Mouse (Mus musculus): ENCODE results near the gene Edn2.

Gene Edn2

DNA sequence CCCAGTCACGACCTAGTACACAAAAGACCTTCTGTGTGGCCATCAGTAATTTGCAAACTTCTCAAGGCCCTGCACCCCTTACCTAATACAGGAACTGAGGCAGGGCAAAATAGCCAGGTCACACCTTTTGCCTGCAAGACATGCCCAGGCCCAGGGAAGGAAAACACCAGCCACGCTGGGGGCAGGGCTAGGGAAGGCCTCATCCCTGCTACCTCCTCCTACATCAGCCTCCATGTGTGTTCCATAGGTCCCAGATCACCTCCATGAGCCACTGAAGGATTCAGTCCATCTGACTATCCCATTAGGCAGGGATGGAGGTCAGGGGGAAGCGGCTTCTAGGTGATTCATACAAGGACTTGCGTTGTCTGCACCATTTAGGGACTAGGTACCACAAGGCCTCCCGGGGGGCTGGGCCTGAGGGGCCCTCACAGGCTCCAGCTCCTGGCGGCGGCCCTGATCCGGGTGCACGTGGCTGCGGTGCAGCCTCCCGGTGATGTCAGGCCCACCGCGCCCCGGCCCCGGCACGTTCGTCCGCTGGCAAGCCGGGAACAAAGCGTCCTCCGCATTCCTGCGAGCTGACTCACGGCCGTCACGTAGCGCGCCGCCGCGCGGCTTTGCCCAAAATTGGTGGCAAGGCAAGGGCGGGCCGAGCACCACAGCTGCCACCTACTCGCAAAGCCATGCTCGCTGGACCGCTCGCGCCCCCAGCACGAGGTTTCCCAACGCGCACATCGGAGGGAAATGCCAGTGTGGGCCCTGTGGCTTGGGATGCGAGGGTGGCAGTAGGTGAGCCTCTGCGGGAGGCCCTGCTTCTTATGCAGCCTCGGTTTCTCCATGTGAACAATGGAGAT lies 12.5 kb upstream of the Edn2 start:
- TF ChIP-seq GATA4 (IDR thresholded peaks at IDR 0.05; ENCODE audit: insufficient replicate concordance, low read length), result no peak

GRCm38 (mm10) chr4:120149142-120149524 lies 11.9 kb upstream of the Edn2 start:
- TF ChIP-seq GATA4 (IDR thresholded peaks at IDR 0.05; ENCODE audit: insufficient replicate concordance, low read length), result no peak

GRCm38 (mm10) chr4:120150345-120150920 lies 10.6 kb upstream of the Edn2 start:
- TF ChIP-seq GATA4 (IDR thresholded peaks at IDR 0.05; ENCODE audit: insufficient replicate concordance, low read length), result no peak

- no peak for TF ChIP-seq GATA4 (IDR thresholded peaks at IDR 0.05; ENCODE audit: insufficient replicate concordance, low read length)
Measured at GRCm38 (mm10) chr4:120151906-120152305, 9.1 kb upstream of the Edn2 start.

- TF ChIP-seq GATA4 (IDR thresholded peaks at IDR 0.05; ENCODE audit: insufficient replicate concordance, low read length), result no peak
Measured at GRCm38 (mm10) chr4:120152648-120153047, 8.4 kb upstream of the Edn2 start.

- no peak for TF ChIP-seq GATA4 (IDR thresholded peaks at IDR 0.05; ENCODE audit: insufficient replicate concordance, low read length)
Measured at GRCm38 (mm10) chr4:120153736-120154135, 7.3 kb upstream of the Edn2 start.

DNA sequence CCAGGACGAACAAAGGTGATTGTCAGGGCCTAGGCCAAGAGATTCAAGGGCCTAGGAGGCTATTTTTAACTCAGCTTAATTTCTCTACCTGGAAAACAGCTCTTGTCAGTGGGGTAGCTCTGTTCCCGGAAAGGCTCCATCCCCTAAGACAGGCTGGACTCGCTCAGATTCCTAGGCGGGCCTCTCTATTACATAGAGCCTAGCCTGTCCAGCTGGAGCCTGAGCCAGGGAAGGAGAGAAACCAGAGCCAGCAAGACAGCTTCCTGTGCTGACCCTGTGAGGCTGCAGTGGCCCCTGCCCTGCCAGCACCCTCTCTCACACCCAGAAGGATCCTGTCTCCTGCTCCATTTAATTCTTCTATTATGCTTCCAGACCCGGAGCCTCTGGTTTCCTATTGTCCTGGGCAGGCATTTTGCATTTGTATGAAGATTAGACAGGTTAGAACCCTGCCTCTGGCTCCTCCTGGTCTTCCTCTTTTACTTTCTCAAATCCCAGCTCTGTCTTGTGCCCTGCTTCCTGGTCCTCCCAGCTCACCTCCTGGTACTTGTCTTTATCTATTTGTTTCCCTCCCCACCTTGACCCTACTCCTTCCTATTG lies 2.2 kb upstream of the Edn2 start:
- no peak for TF ChIP-seq GATA4 (IDR thresholded peaks at IDR 0.05; ENCODE audit: insufficient replicate concordance, low read length)

DNA sequence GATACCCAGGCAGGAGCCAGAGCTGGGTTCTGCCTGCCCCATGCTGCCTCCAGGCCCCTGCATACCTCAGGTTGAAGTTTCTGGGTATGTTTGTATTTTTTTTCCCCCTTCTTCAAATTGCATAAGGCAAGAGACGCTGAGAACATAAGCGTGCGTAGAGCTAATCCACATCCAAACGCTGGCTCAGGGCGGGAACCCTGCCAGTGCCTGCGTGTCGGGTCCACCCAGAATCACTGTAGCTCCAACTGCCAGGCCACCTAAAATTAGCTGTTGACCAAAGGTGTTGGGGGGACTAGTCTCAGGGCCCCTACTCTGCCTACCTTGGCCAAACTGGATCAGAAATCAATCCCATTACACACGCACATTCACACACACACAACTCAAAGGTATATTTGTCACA lies 1.6 kb downstream of the Edn2 start:
- TF ChIP-seq GATA4 (IDR thresholded peaks at IDR 0.05; ENCODE audit: insufficient replicate concordance, low read length), result no peak

- no peak for TF ChIP-seq GATA4 (IDR thresholded peaks at IDR 0.05; ENCODE audit: insufficient replicate concordance, low read length)
Measured at GRCm38 (mm10) chr4:120163242-120163641, 2.2 kb downstream of the Edn2 start.

DNA sequence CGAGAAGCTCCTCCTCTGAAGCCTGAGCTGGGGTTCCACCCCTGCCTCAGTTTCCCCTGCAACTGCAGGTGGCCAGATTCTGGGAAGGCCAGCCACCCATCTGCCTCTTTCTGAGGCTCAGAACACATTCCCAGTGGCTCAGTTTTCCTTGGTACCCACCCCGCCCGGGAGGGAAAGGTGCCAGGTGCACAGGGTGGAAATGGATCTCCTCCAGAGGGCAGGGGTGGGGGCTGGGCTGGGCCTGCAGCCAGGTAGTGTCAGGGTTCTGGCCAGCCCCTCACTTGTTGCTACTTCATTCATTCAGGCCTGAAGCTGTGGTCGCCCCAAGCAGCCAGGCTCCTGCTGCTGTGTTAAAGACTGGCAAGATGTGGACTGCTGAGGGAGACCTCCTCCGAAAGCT lies 3.3 kb downstream of the Edn2 start:
- no peak for TF ChIP-seq GATA4 (IDR thresholded peaks at IDR 0.05; ENCODE audit: insufficient replicate concordance, low read length)

GRCm38 (mm10) chr4:120167778-120168177 lies 6.8 kb downstream of the Edn2 start:
- no peak for TF ChIP-seq GATA4 (IDR thresholded peaks at IDR 0.05; ENCODE audit: insufficient replicate concordance, low read length)

DNA sequence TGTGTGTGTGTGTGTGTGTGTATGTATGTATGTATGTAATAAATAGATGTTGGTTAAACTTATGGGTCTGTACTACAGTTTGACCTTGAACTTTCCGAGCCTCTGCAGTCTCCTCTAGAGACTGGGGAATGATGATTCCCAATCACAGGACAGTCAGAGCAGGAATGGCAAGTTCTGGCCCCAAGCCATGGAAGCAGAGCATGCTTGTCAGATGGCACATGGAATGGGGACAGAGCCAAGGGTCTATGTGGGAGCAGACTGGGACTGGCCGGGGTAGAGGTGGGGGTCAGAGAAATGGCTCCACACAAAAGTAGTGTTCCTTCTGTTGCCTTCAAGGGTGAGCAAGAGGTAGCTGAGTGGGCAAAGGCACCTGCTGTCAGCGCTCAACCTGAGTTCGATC lies 7.3 kb downstream of the Edn2 start:
- TF ChIP-seq GATA4 (IDR thresholded peaks at IDR 0.05; ENCODE audit: insufficient replicate concordance, low read length), result no peak

GRCm38 (mm10) chr4:120170387-120170936 lies 9.5 kb downstream of the Edn2 start:
- no peak for TF ChIP-seq GATA4 (IDR thresholded peaks at IDR 0.05; ENCODE audit: insufficient replicate concordance, low read length)

- TF ChIP-seq GATA4 (IDR thresholded peaks at IDR 0.05; ENCODE audit: insufficient replicate concordance, low read length), result no peak
Measured at GRCm38 (mm10) chr4:120172050-120172684, 11.2 kb downstream of the Edn2 start.

- no peak for TF ChIP-seq GATA4 (IDR thresholded peaks at IDR 0.05; ENCODE audit: insufficient replicate concordance, low read length)
Measured at GRCm38 (mm10) chr4:120179123-120179522, 18.1 kb downstream of the Edn2 start.
